ENCODE assay signal across 9 mouse cellular contexts in genomic region chrX:71963275-71963912, GRCm38 (mm10). TPM values are rescaled to one million over a fixed set of nuclear protein-coding genes. Genes with fewer than 3 reads are reported as not detected.
DNase-seq lines count a peak whose midpoint lies in the region; ATAC-seq and TF ChIP-seq lines count a peak whose summit lies in the region.
"Had no signal": no experiment of that assay in that cellular context is flagged by ENCODE, and none has a peak within 500 bp of the region (broad histone marks: within the 10 kb centered on the region; RNA-seq: fewer than 3 reads in every experiment).

No protein-coding gene starts in this region.

- peak; percentile 5 for DNase-seq in embryo, embryonic 11 days
- no peak for DNase-seq in embryo, embryonic 9.5 days (ENCODE audit: extremely low spot score)
- DNase-seq in right cerebral cortex, postnatal 10 days (ENCODE audit: low spot score in 2 of 2) = peak; percentile 38 to 48
- no peak for DNase-seq in right cerebral cortex, adult 18-20 months
- peak; percentile 5 for DNase-seq in limb, embryonic 14.5 days (ENCODE audit: low spot score)
- no peak for DNase-seq in B cell, adult 2 months
- no peak for DNase-seq in thymus, postnatal 4 days
- DNase-seq in adrenal gland, postnatal 25 days = no peak

- H3K4me2 ChIP-seq in limb, embryonic 14.5 days (replicated peaks; ENCODE audit: low read depth, low read length, severe bottlenecking) = peak overlapping the region; percentile 50

- no peaks in the 10 kb centered on the region for H3K4me1 ChIP-seq in limb, embryonic 14.5 days (ENCODE audit: control insufficient read depth, insufficient read depth, low read length)

- ATAC-seq in limb, embryonic 14.5 days (ENCODE audit: low FRiP score, low read depth) = peak; percentile 17

- H3K9me3 ChIP-seq in limb, embryonic 14.5 days (ENCODE audit: control insufficient read depth, low read length) = no peaks in the 10 kb centered on the region

- no peak overlapping the region for H3K27ac ChIP-seq in limb, embryonic 14.5 days (replicated peaks; ENCODE audit: low read depth, low read length)

- TF ChIP-seq POLR2A in limb, embryonic 14.5 days (IDR thresholded peaks at IDR 0.05; ENCODE audit: borderline replicate concordance, extremely low read depth, insufficient read depth, insufficient read length) = no peak

- H3K9ac ChIP-seq in limb, embryonic 14.5 days (ENCODE audit: low read depth, low read length, severe bottlenecking) = peak overlapping the region; percentile 70

- H3K27me3 ChIP-seq in limb, embryonic 14.5 days (ENCODE audit: control insufficient read depth, insufficient read depth, low read length) = no peaks in the 10 kb centered on the region

- WGBS in limb, embryonic 14.5 days = 36% methylated on average over 9 of the region's 9 CpGs

- peak overlapping the region; percentile 48 for H3K4me3 ChIP-seq in limb, embryonic 14.5 days (replicated peaks; ENCODE audit: low read length)

- no peaks in the 10 kb centered on the region for H3K36me3 ChIP-seq in limb, embryonic 14.5 days (ENCODE audit: control insufficient read depth, insufficient read depth, low read length)

RNA-seq across cellular contexts. Expression of gene Prrg3, which starts 1.0 kb away (rescaled TPM):
- polyA plus RNA-seq in limb, embryonic 14.5 days (2012; rRNA removed) = 21.4 and 24.7 TPM in 2 replicates
- 14.2 and 14.6 TPM in 2 replicates for polyA plus RNA-seq in limb, embryonic 14.5 days (2014; fragmentation: Nextera tagmentation; extraction: Ambion mirVana)
- total RNA-seq in adrenal gland, postnatal 25 days (2021) = 12.3 and 15.7 TPM in 2 replicates

RNA-seq across cellular contexts. Expression of gene Fate1, which starts 9.4 kb away (rescaled TPM):
- polyA plus RNA-seq in limb, embryonic 14.5 days (2012; rRNA removed) = 0.25 and 0.61 TPM in 2 replicates
- not detected in 2 replicates for polyA plus RNA-seq in limb, embryonic 14.5 days (2014; fragmentation: Nextera tagmentation; extraction: Ambion mirVana)
- not detected in 2 replicates for total RNA-seq in adrenal gland, postnatal 25 days (2021)
- polyA plus RNA-seq: large intestine, adult 2 months had no signal

RNA-seq across cellular contexts. Expression of gene Cnga2, which starts 28.3 kb away (rescaled TPM):
- polyA plus RNA-seq in limb, embryonic 14.5 days (2012; rRNA removed) = 0.49 and 0.51 TPM in 2 replicates
- polyA plus RNA-seq in limb, embryonic 14.5 days (2014; fragmentation: Nextera tagmentation; extraction: Ambion mirVana) = 0.30 TPM in 1 of 2 replicates, not detected in the other
- total RNA-seq in adrenal gland, postnatal 25 days (2021) = 0.15 TPM in 1 of 2 replicates, not detected in the other
- polyA plus RNA-seq: large intestine, adult 2 months had no signal

RNA-seq across cellular contexts. Expression of gene Gm1141, which starts 42.6 kb away (rescaled TPM):
- 2.0 and 2.4 TPM in 2 replicates for polyA plus RNA-seq in limb, embryonic 14.5 days (2012; rRNA removed)
- 0.47 TPM in 2 replicates for polyA plus RNA-seq in limb, embryonic 14.5 days (2014; fragmentation: Nextera tagmentation; extraction: Ambion mirVana)
- 0.55 and 0.67 TPM in 2 replicates for total RNA-seq in adrenal gland, postnatal 25 days (2021)

Comparison
In these comparisons a context has a peak if more than half of its experiments do, and no peak if none do; other contexts are left out.
1. DNase-seq: peak in embryo, embryonic 11 days (single experiment), right cerebral cortex, postnatal 10 days (2 of 2) and limb, embryonic 14.5 days (single experiment); none in embryo, embryonic 9.5 days (single experiment), right cerebral cortex, adult 18-20 months (single experiment), B cell, adult 2 months (0 of 2), thymus, postnatal 4 days (single experiment) and adrenal gland, postnatal 25 days (single experiment).